Mouse (Mus musculus) skeletal muscle tissue, adult 2 months (tissue): ENCODE data around the gene Cd300a.

Source experiments
- DNase-seq: peaks from one replicate; pipeline ENCODE4 v3.0.0-alpha.2; 2012; ENCODE audit warnings: low read depth, low spot score

Cd300a gene

DNA sequence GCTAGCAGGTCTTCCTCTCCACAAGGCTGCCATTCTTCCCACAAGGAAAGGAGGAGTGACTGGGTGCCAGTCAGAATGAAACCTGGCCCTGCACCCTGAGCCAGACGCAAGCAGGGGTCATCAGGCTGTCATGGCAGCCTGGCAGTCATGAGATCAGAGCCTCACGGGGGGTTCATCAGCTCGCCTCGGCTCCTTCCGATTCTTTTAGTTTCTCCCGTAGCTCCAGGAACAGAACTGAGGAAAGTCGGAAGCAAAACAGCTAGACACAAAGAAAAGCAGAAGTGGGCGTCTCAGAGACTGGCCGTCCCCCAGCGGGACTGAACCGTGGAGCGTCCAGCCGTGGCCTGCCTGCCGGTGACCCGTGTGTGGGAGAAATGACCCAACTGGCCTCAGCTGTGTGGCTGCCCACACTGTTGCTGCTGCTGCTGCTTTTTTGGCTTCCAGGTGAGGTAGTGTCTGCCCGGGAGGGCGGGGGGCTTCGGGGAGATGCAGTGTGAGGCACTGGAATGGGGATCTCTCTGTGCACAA lies at the start of gene Cd300a:
Gene Cd300a (plus strand): TSS at position 51 of the 528 bp plus-strand sequence.
- no peak for DNase-seq

DNA sequence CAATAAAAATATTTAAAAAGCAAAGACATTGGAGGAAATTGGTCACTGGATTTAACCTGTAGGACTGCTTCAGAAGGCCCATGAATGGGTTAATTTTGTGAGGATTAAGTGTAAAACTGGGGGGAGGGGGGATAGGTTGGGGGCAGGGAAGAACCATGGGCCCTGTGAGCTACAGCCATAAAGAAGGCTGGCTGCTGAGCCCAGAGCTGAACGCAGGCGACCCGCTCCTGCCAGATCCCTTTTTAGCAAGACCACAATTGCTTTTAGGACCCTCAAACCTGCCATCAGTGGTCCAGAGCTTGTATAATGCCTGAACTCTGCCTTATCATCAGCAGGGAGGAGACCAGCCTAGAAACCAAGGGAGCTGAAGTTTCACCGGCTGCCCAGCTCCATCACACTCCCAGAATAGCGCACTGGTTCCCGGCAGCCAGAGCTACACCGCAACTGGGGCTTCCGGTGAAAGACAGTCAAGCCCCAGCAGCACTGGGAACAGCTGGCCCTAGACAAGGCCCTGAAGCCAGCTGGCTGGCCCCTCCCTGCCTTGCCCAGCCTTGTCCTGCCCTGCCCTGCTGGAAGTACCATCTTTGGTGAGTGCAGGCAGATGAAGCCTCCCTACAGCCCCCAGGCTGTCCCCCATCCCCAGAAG lies 45.9 kb upstream of the Cd300a start:
- DNase-seq = peak; percentile 92

DNA sequence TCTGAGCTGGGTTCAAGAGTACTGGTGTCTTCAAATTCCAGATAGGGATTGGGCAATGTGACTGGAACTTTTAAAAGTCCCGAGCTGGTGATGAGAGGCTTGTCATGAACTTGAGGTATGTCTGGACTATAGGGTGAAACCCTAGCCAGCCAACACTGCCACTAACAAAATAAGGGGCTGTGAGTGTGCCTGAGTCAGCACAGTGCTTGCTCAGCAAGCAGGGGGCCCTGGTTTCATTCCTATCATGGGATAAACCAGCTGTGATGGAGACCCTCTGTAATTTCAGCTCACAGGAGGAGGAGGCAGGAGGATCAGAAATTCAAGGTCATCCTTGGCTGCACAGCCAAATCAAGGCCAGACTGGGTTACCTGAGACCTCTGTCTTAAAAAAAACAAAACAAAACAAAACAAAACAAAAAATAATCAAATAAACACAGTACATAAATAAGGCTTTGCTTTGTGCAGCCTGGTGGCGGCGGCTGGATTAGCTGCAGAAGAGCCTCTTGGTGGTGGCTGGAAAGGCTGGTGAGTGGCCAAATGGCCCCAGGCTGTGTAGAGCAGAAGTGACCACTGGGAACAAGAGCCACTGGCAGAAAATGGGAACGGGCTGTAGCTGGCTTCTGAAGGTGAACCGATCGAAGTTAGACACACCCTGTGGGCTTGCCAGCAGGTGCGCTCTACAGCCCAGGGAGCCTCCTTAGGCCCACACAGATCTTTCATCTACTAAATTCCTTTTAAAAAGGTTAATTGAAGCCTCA lies 45.2 kb upstream of the Cd300a start:
- DNase-seq = no peak

DNA sequence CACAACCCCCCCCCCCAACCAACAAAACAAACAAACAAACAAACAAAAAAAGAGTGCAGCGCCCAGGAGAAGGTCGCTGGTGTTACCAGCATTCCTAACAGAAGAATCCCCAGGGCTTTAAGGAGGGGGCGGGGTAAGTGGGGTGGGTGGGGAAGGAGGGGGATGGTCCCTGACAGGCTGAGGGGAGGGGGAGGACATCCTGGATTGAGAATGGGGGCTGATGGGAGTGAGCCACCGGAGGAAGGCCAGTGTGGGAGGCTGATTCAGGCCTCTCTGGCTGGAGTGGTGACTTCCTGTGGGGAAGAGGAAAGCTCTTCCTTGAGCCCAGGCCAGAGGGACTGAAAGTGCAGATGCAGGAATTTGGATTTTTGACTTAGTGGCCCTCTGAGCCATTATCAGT lies 43.5 kb upstream of the Cd300a start:
- DNase-seq = no peak

DNA sequence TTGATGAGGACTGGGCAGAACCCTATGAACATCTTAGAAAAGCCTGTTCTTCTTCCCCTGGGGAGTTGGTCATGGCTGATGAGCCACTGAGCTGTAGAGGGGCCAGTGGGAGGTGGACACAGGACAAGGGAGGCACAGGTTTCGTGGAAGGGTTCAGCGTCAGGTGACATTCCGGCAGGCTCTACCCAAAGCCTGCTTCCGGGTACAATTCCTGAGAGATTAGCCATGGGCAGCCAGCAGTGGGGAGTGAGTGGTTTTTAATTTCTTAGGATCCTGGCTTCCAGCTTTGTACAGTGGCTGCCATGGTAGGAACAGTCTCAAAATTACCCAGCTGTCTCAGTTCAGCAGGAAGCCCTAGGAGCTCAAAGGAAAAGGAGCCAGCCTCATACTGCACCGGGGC lies 42.8 kb upstream of the Cd300a start:
- DNase-seq = no peak

DNA sequence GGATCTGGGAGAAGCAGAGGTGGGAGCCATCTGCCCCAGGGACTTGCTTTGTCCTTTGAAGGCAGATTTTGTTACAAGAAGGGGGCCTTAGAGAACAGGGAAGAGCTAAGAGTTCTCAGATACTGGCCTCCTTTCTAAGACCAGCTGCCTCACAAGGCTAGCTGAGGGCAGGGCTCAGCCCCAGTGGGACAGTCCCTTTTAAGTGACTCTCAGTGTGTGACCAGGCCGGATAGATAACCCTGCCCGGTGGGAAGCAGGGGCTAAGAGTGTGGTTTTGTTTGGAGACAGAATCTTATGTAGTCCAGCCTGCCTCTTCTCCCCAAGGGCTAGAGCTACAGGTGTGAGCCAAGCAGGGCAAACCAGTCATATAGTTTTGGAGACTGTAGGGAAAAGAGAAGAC lies 40.3 kb upstream of the Cd300a start:
- DNase-seq = no peak

DNA sequence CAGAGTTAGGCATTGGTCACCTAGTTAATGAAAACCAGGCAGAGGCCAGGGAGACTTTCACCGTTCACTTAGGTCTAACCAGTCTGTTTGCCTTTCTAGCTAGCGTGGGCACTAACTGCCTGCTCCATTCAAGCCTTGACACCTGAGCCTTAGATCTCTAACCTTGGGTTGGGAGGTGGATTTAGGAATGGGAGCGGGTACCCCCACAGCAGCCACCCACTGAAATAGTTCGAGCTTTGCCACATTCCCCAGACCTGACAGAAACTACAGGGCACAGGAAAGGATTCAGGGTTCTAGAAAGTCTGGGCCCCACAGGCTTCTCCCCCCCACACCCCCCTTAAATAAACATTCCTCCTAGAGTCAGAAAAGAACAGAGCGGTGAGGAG lies 39.8 kb upstream of the Cd300a start:
- DNase-seq = no peak

DNA sequence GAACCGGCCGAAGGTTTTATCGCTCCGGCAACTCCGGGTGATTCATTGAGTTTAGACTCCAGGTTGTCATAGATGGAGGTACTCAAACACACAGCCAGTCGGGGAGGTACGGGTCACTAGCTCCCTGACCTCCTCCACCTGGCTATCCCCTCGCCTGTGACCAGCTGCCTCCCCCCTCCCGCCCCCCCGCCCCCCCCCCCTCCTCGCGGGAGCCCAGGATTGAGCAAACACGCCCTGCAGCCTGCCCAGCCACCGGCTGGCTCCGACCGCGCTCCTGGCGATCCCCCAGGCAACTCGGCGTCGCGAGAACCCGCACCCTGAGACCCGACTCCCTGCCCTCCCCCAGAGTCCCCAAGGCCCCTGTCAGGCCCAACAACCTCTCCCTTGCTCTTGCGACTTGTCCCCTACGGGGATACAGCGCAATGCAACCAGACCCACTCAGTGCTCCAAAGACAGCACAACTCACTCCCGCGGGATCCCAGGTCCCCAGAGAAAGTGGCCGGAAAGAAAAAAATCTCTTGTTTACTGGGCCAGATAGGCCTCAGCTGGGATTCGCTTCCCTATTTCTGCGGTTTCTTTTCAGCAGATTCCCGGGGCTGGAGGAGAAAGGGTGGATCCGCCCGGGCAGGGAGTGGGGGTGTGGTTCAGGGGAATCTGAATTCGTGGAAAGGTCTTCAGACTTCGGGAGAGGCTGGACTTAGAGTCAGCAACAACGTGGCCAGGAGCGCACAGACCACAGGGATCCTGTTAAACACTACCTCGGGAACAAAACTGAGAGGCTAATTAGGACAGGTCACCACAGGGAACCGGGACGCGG lies 39.2 kb upstream of the Cd300a start, which contains the start of gene Gprc5c:
Gene Gprc5c (plus strand): TSS at position 701 of the 817 bp plus-strand sequence.
- DNase-seq = peak; percentile 76

DNA sequence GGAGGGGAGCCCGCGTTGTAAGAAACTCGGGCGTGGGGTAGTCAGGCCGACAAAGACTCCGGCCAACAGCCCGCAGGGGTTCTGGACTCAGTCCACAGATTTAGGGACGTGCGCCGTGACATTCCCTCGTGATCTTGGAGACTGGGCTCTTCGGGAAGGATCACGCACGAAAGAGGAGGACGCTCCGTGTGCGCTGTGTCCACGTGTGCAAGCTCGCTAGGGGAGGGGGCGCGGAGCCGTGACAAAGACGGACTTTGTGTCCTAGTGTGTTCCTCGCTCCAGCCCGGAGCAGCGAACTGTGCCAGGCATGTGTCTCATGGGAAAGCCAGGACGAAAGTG lies 38.6 kb upstream of the Cd300a start:
- no peak for DNase-seq

DNA sequence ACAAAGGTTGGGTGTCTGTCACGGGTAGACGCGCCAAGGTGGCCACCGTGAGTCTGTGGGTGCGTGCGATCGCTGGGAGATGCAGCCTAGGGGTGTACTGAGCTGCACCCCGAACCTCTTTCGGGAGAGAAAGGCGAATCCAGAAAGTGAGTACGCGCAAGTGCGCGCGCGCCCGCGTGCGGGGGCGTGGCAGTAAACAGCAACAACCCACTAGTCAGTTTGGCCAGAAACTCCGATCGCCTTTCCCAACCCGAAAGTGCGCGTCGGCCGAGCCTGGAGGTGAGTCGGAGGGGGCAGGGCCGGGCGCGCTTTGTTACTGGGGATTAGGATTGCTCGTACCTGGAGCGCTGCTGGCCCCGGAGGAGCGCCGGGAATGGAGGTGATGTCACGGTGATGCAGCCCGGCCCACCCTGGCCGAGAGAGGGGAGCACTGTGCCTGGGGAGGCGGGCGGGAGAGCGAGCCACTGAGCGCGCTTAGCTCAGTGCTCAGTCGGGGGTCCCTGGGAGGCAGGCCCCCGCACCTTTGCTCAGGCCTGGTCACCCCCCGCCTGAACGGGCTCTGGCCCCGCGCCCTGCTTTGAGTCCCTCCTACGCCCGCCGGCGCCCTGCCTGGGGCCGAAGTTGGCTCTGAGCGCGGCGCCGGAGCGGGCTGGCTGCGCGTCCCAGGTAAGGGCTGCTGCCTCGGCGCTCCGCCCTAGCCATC lies 38.1 kb upstream of the Cd300a start:
- peak; percentile 63 for DNase-seq

DNA sequence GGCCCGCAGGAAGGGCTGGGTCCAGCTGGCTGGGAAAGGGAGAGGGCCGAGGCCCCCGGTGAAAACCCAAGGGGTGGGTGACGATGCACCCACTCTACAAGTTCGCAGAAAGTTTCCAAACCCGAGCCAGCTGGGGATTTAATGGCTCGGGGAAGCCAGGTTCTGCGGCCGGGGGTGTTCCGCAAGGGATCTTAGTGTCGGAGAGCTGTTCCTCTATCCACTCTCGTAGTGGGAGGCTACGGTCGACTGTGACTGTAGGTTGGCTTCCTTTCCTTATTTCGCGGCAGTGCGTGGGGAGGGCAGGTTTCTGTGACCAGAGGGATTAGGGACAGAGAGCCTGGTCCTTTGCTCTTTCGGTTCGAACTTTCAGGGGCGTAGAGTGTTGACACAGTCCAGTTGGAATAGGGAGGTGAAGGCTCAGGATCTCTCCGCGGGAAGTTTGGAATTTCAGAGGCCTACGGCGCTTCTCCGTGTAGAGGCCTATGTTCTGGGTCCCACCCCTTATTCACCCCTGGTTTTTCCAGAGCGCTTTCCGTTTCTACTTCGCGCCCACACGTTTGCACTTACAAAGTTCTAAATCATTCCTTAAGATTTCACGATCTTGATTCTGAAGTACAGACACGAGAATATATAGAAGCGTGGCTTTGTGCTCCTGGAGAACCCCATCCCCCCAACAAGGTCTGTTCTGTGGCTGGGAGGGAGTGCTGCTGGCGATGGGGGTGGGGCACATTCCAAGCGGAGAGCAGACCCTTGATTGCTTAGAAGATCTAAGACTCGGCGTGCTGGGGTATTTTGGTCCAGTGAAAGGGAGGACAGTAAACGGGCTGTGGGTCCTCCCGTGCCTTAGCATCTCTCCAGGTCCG lies 37.3 kb upstream of the Cd300a start:
- no peak for DNase-seq

DNA sequence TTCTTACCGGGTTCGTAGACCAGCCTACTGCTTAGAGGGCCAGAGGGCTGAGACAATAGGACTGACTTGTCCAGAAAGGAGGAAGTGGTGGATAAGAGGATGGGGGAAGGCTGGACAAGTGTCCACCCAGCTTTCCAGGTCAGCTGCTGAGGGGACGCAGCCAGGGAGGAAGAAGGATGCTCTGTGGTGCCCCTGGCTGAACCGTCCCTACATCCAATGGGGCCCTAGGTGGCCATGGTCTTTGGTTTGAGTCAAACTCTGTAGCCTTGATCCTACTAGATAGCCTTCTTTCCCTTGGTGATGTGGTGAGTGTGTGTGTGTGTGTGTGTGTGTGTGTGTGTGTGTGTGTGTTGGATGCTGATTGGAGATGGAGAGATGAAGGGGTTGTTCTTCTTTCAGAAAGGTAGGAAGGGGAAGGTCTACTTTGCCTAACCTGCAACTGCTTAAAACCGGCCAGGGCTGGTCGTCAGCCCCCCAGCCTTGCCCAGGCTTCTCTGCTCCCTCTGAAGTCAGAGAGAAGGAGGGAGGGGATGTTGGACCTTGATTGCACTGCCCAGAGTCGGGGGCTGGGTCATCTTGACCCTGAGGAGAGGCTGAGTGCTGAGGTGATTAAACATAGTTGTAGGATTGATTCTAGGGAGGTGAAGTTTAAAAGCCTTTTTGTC lies 36.5 kb upstream of the Cd300a start:
- DNase-seq = no peak

DNA sequence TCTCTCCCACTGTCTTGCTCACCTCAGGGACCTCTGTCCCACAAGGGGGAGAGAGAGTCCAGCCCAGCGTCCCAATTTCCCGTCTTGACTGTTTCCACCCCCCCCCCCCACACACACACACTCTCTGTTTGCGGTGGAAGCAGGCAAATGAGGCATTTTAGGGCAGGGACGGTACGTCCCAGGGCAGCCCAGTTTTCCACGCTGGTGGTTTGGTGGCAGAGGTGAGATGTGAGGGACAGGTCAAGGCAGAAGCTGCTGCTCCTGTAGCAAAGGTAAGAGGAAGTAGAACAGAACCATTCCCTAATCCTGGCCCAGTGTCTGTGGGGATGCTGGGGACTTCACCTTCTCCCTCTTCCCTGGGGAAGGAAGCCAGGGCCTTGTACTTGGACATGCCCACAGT lies 35.3 kb upstream of the Cd300a start:
- no peak for DNase-seq

DNA sequence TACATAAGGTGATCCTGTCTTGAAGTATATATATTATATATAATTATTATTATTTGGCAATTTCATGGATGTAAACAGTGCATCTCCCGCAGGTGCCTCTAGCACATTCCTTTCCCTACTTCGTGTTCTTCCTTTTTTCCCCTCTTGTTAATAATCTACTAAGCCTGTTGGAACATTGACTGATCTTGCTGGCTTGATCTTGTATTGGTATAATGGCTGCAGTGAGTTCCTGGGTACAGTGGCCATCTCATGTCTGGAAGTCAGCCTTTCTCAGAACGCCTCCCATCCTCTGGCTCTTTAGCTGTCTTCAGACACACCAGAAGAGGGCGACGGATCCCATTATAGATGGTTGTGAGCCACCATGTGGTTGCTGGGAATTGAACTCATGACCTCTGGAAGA lies 33.7 kb upstream of the Cd300a start:
- no peak for DNase-seq

DNA sequence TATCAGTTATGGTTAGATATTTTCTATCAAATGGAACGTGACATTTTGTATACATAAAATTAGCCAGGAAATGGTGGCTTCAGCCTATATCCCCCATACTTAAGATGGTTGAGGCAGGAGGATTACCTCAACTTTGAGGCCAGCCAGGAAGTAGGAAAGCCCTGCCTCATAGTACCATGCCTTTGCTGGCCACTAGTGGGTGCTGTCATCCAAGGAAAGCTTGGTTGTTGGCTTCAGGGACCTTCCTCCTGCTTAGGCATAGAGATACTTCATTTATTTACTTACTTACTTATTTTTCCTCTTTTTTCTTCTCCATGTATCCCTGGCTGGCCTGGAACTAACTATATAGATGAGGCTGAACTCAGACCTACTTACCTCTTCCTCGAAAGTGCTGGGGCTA lies 31.2 kb upstream of the Cd300a start:
- no peak for DNase-seq

DNA sequence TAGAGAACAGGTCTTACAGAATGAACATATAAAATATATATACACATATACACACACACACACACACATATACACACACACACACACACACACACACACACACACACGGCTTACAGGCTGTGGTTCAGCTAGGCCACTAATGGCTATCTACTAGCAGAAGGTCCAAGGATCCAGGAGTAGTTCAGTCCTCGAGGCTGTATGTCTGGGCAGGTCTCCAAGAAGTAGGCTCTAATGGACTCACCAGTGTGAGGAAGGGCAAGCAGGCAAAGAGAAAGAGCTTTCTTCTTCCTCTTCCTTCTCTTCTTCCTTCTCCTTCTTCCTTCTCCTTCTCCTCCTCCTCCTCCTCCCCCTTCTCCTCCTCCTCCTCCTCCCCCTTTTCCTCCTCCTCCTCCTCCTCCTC lies 28.8 kb upstream of the Cd300a start:
- DNase-seq = no peak

DNA sequence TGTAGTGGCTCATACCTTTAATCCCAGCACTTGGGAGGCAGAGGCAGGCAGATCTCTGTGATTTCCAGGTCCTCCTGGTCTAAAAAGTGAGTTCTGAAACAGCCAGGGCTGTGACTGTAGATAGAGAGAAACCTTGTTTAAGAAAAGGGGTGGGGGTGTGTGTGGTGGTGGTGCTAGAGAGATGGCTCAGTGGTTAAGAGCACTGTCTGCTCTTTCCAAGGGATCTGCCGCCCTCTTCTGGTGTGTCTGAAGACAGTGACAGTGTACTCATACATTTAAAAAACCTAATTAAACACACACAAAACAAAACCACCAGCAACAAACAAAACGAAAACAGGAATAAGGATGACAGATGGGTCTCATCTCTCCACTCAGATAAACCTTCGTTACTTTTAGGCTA lies 27.2 kb upstream of the Cd300a start:
- DNase-seq = no peak

DNA sequence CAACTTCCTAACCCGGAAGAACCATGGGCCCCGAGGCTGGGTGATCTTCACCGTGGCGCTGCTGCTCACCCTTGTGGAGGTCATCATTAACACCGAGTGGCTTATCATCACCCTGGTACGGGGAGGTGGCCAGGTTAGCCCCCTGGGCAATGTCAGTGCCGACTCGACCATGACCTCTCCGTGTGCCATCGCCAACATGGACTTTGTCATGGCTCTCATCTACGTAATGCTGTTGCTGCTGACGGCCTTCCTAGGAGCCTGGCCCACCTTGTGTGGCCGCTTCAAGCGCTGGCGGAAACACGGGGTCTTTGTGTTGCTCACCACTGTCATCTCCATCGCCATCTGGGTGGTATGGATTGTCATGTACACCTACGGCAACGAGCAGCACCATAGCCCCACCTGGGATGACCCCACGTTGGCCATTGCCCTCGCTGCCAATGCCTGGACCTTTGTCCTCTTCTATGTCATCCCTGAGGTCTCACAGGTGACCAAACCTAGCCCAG lies 25.9 kb upstream of the Cd300a start:
- DNase-seq = no peak

DNA sequence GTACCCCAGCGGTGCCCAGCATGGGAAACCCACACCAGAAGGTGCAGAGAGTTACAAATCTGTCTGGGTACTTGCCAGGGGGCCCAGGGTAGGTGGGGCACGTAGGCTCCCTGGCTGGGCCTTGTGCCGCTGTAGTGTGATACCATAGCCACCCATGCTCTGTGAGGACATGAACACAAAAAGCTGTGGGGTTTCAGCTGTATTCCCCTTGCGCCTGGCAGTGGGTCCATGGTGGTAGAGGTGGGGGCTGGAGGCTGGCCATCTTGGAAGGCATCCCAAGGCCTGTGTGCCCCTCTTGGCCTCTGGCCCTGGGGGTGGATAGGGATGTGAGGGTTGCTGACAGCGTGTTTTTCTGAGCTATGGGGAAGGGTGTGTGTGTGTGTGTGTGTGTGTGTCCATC lies 23.8 kb upstream of the Cd300a start:
- peak; percentile 74 for DNase-seq
